Mouse (Mus musculus) stomach, embryonic 16.5 days (tissue): ENCODE measurements around the gene Mlc1. TPM values are rescaled to one million over a fixed set of nuclear protein-coding genes. Genes with fewer than 3 reads are reported as not detected.
A peak's percentile ranks its signal among the peaks of the same experiment; 100 is the strongest.

Source experiments
- ATAC-seq: fragments of 200-750 bp; cut with Nextera tagmentation; 2 replicates; pipeline ENCODE4 v1.8.0; 2017; ENCODE audit warnings: moderate number of reproducible peaks, moderate TSS enrichment; ENCODE audit not compliant: insufficient read depth, low FRiP score
- H3K27ac ChIP-seq: fragments of 300-500 bp; sonication (generic); 2 replicates; pipeline ENCODE4 v1.5.1; 2014; ENCODE audit warnings: low read length
- H3K27me3 ChIP-seq: fragments of 300-500 bp; sonication (generic); 2 replicates; pipeline ENCODE4 v1.6.1; 2014; ENCODE audit warnings: low read length, control low read depth, mixed read lengths; ENCODE audit not compliant: control insufficient read depth, insufficient read depth
- H3K36me3 ChIP-seq: fragments of 300-500 bp; sonication (generic); 2 replicates; pipeline ENCODE4 v1.6.1; 2014; ENCODE audit warnings: low read length; ENCODE audit not compliant: control insufficient read depth, insufficient read depth
- H3K4me1 ChIP-seq: fragments of 300-500 bp; sonication (generic); 2 replicates; pipeline ENCODE4 v1.6.1; 2014; ENCODE audit warnings: low read length, control low read depth, mixed read lengths; ENCODE audit not compliant: control insufficient read depth, insufficient read depth
- H3K4me2 ChIP-seq: fragments of 300-500 bp; sonication (generic); 2 replicates; pipeline ENCODE4 v1.6.1; 2014; ENCODE audit warnings: low read depth, low read length, mixed read lengths
- H3K4me3 ChIP-seq: fragments of 300-500 bp; sonication (generic); replicated peaks from 2 replicates; pipeline ENCODE4 v1.5.1; 2014; ENCODE audit warnings: mild to moderate bottlenecking, low read length
- H3K9ac ChIP-seq: fragments of 300-500 bp; sonication (generic); 2 replicates; pipeline ENCODE4 v1.6.1; 2014; ENCODE audit warnings: low read length
- H3K9me3 ChIP-seq: fragments of 300-500 bp; sonication (generic); replicated peaks from 2 replicates; pipeline ENCODE4 v1.6.1; 2016; ENCODE audit warnings: low read length, control low read depth; ENCODE audit not compliant: control insufficient read depth
- WGBS: fragments of 180-500 bp; shearing (Covaris S2); extraction: QIAGEN DNeasy Blood & Tissue Kit; methylation state at CpG from one replicate; pipeline ENCODE4 v1.1.7; 2014; 5-methylcytosine and 5-hydroxymethylcytosine counted together
- polyA plus RNA-seq: library from polyadenylated mRNA; unstranded; fragments of >200 nt; fragmentation: Nextera tagmentation; extraction: Ambion mirVana; gene quantifications from 2 replicates; pipeline ENCODE4 v1.2.1, GENCODE M21; 2015

The Mlc1 gene
- polyA plus RNA-seq, 1 experiment from 2014 or later = not detected

GRCm38 (mm10) chr15:88998636-88999035 lies 19.8 kb upstream of the Mlc1 start:
- Histone ChIP-seq H3K27me3 (no peaks in the 10 kb centered on the region), H3K36me3 (no peaks in the 10 kb centered on the region), H3K4me1 (no peaks in the 10 kb centered on the region), H3K4me2 (no peak overlapping the region), H3K4me3 (no peak overlapping the region), H3K27ac (no peak overlapping the region), H3K9ac (no peak overlapping the region), H3K9me3 (no peaks in the 10 kb centered on the region)
- WGBS = 69% methylated on average over 8 of the region's 8 CpGs
- ATAC-seq = no peak

- H3K36me3 ChIP-seq = no peaks in the 10 kb centered on the region
- H3K27me3 ChIP-seq = no peaks in the 10 kb centered on the region
- no peaks in the 10 kb centered on the region for H3K4me1 ChIP-seq
- no peak for ATAC-seq
- no peak overlapping the region for H3K4me2 ChIP-seq
- no peak overlapping the region for H3K4me3 ChIP-seq
- H3K27ac ChIP-seq = no peak overlapping the region
- H3K9me3 ChIP-seq = no peaks in the 10 kb centered on the region
- WGBS = 39% methylated on average over 2 of the region's 2 CpGs
- no peak overlapping the region for H3K9ac ChIP-seq
Observed at GRCm38 (mm10) chr15:88989236-88989635, 10.4 kb upstream of the Mlc1 start.

DNA sequence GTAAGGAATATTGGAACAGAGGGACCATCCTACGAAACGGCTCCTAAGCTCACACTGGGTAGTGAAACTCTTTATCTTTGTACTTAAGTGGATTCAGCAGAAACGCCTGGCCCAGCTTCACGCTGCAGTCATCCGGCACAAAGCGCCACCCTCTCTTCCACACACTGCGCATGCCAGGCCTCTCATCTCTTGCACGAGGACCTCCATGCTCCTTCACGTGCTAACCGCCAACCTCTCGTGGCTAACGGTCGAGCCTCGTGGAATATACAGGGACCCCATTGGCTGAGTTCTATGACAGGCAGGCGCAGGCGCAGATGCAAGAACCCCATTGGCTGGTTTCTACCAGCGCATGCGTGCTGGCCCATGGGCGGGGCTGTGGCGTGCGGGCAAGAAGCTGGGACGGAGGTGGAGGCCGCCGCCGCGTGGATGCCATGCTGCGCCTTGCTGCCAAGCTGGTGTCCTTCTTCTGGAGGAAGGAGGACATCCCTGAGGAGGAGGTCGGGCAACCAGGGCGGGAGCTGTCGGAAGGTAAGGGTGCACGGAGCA lies 3.8 kb upstream of the Mlc1 start, which contains the start of gene Mov10l1:
Mov10l1 (plus strand) TSS at position 376 of the 546 bp plus-strand sequence.
- H3K4me3 ChIP-seq = no peak within 1 kb of the TSS
- no peaks in the 10 kb centered on the region for H3K9me3 ChIP-seq

GRCm38 (mm10) chr15:88979138-88979446 lies 285 bp upstream of the Mlc1 start:
- Histone ChIP-seq H3K27me3 (no peaks in the 10 kb centered on the region), H3K4me3 (no peak overlapping the region), H3K27ac (no peak overlapping the region), H3K36me3 (no peaks in the 10 kb centered on the region), H3K4me2 (no peak overlapping the region), H3K9me3 (no peaks in the 10 kb centered on the region), H3K9ac (no peak overlapping the region), H3K4me1 (no peaks in the 10 kb centered on the region)
- 59% methylated on average over 3 of the region's 3 CpGs for WGBS
- ATAC-seq = no peak

More for the DNA sequence above, 3.8 kb upstream of the Mlc1 start, which contains the start of gene Mov10l1:
- Histone ChIP-seq H3K36me3 (no peaks in the 10 kb centered on the region), H3K27me3 (no peaks in the 10 kb centered on the region), H3K4me2 (no peak within 1 kb of the TSS), H3K4me1 (no peaks in the 10 kb centered on the region), H3K27ac (no peak within 1 kb of the TSS), H3K9ac (no peak within 1 kb of the TSS)
- no peak for ATAC-seq
- WGBS = 92% methylated on average over 31 of the region's 31 CpGs

DNA sequence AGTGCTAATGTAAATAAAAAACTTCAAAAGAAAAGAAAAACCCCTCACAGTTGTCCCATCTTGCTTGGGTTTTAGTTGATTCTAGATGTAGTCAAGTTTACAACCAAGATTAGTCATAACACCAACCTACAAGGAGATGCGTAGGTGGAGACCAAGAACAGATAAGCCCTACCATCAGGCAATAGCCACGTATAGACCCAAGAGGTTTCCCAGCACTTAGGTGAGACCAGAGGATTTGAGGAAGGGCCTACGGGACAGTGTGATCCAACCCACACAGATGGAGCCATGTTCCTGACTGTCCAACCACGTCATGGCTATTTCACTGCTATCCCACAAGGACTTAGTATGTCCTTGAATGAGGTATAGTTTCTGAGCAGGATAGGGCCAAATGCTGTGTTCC lies 6.5 kb downstream of the Mlc1 start:
- no peaks in the 10 kb centered on the region for H3K4me1 ChIP-seq
- ATAC-seq = no peak
- H3K27ac ChIP-seq = no peak overlapping the region
- WGBS = 86% methylated on average over 4 of the region's 4 CpGs
- H3K27me3 ChIP-seq = no peaks in the 10 kb centered on the region
- no peak overlapping the region for H3K4me2 ChIP-seq
- no peaks in the 10 kb centered on the region for H3K36me3 ChIP-seq
- H3K9ac ChIP-seq = no peak overlapping the region
- no peak overlapping the region for H3K4me3 ChIP-seq
- no peaks in the 10 kb centered on the region for H3K9me3 ChIP-seq

DNA sequence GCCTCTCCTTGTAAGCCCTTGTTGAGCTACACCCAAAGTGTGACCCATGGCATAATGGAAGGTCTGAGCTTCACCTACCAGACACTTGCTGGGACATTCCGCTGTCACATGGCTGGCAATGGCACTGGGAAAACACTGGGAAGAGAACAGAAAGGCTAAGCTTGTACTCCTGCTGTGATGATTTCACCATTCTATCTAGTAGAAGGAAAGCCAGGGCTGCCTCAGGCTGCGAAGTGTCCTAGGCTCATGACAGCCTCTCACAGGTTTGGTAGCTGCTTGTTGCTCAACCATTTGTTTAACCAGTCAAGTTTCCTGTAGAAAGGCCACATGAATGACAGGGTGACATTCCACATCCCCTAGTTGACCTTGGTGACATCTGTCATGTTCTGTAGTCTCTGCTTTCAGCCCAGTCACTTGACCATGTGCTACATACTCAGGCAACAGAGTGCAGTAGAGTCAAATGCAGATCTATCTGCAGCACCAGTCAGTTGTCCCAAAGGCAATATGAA lies 14.7 kb downstream of the Mlc1 start:
- no peaks in the 10 kb centered on the region for H3K9me3 ChIP-seq
- H3K27ac ChIP-seq = no peak overlapping the region
- H3K4me1 ChIP-seq = no peaks in the 10 kb centered on the region
- no peak overlapping the region for H3K4me3 ChIP-seq
- H3K36me3 ChIP-seq = no peaks in the 10 kb centered on the region
- no peak for ATAC-seq
- WGBS = 87% methylated on average over 2 of the region's 2 CpGs
- H3K4me2 ChIP-seq = no peak overlapping the region
- H3K27me3 ChIP-seq = no peaks in the 10 kb centered on the region
- H3K9ac ChIP-seq = no peak overlapping the region

DNA sequence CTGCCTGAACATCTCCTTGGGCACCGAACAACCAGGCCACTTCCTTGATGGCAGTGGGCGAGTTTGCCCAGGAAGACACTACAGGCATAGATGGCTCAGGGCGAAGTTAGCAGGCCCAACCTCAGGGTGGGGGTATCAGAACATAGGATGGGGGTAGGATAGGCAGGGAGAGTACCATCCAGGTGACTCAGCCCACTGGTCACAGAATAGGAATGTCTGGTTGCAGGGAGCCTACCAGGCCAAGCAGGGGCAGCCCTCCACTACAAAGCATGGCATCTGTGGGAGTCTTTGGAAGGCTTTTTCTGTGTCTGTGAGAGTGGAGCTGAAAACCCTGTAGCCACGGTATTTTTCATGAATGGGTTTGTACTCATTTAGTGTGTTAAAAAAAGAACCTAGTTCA lies 21.3 kb downstream of the Mlc1 start:
- no peak overlapping the region for H3K4me2 ChIP-seq
- no peak overlapping the region for H3K9ac ChIP-seq
- H3K9me3 ChIP-seq = no peaks in the 10 kb centered on the region
- no peak overlapping the region for H3K27ac ChIP-seq
- no peak for ATAC-seq
- H3K4me3 ChIP-seq = no peak overlapping the region
- peaks cover 6% of the 10 kb centered on the region; the same call in 1 of the 2 replicates for H3K4me1 ChIP-seq
- peaks cover 13% of the 10 kb centered on the region; the same call in 1 of the 2 replicates for H3K27me3 ChIP-seq
- 80% methylated on average over 4 of the region's 4 CpGs for WGBS
- H3K36me3 ChIP-seq = no peaks in the 10 kb centered on the region

DNA sequence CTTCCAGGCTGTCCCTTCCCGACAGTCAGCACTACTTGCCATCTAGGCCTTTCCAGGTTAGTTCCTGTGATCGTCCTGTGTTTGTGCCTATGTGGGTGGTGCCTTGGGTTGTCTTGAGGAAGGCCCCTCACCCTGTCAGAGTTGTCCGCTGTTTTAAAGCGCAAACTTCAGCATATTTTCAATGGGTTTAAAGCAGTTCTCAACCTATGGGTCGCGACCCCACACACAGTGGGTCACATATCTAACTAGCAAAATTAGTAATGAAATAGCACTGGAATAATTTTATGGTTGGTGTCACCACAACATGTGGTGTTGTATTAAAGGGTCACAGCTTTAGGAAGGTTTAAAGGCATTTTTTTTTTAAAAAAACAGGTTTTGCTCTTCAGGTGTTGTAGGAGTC lies 23.5 kb downstream of the Mlc1 start:
- no peaks in the 10 kb centered on the region for H3K9me3 ChIP-seq
- no peak overlapping the region for H3K9ac ChIP-seq
- no peak for ATAC-seq
- 81% methylated on average over 6 of the region's 6 CpGs for WGBS
- H3K36me3 ChIP-seq = no peaks in the 10 kb centered on the region
- no peak overlapping the region for H3K27ac ChIP-seq
- H3K27me3 ChIP-seq = peaks cover 13% of the 10 kb centered on the region; the same call in 1 of the 2 replicates
- H3K4me3 ChIP-seq = no peak overlapping the region
- peaks cover 6% of the 10 kb centered on the region; the same call in 1 of the 2 replicates for H3K4me1 ChIP-seq
- H3K4me2 ChIP-seq = no peak overlapping the region

GRCm38 (mm10) chr15:88954368-88955072 lies 24.3 kb downstream of the Mlc1 start, which contains the start of gene Ttll8:
Ttll8 (minus strand) TSS chr15:88954418.
- H3K27me3 ChIP-seq = peaks cover 13% of the 10 kb centered on the region; the same call in 1 of the 2 replicates
- H3K4me3 ChIP-seq = peak within 1 kb of the TSS; percentile 37
- H3K27ac ChIP-seq = no peak within 1 kb of the TSS
- no peaks in the 10 kb centered on the region for H3K36me3 ChIP-seq
- H3K4me1 ChIP-seq = peaks cover 6% of the 10 kb centered on the region; the same call in 1 of the 2 replicates
- peak within 1 kb of the TSS; percentile 65 for H3K4me2 ChIP-seq
- peak within 1 kb of the TSS; percentile 54 for H3K9ac ChIP-seq
- ATAC-seq = peak; percentile 84
- no peaks in the 10 kb centered on the region for H3K9me3 ChIP-seq
- WGBS = 3% methylated on average over 53 of the region's 53 CpGs
